Mouse (Mus musculus) liver, postnatal 0 days (tissue): ENCODE data around the gene Pde6g.

Source experiments
- CTCF ChIP-seq: sonication (generic); IDR thresholded peaks from 2 replicates; pipeline ENCODE4 v1.5.1; 2016; ENCODE audit warnings: antibody characterized with exemption, low read depth
- EP300 ChIP-seq: IDR thresholded peaks from 2 replicates; pipeline ENCODE4 v1.6.1; 2016; ENCODE audit warnings: antibody characterized with exemption, low read depth, mild to moderate bottlenecking

GRCm38 (mm10) chr11:120422651-120423568, 30.4 kb downstream of the Pde6g start:
- TF ChIP-seq CTCF (no peak), EP300 (no peak)
